Mouse (Mus musculus) limb, embryonic 14.5 days (tissue): ENCODE data around the gene Ost4. TPM values are rescaled to one million over a fixed set of nuclear protein-coding genes. Genes with fewer than 3 reads are reported as not detected.

ENCODE experiments used
- ATAC-seq: fragments of 200-750 bp; cut with Nextera tagmentation; 2 replicates; pipeline ENCODE4 v1.8.0; 2017; ENCODE audit warnings: low read depth, moderate number of reproducible peaks, moderate TSS enrichment; ENCODE audit not compliant: low FRiP score
- DNase-seq: peaks from one replicate; pipeline ENCODE4 v3.0.0-alpha.2; 2015; ENCODE audit warnings: low spot score
- H3K27ac ChIP-seq: fragments of 300-500 bp; sonication (generic); replicated peaks from 2 replicates; pipeline ENCODE4 v1.5.1; 2014; ENCODE audit warnings: low read depth, mild to moderate bottlenecking, low read length, moderate library complexity, mixed read lengths
- H3K27me3 ChIP-seq: fragments of 300-500 bp; sonication (generic); 2 replicates; pipeline ENCODE4 v1.6.1; 2014; ENCODE audit warnings: low read length, mixed read lengths; ENCODE audit not compliant: control insufficient read depth, insufficient read depth
- H3K36me3 ChIP-seq: fragments of 300-500 bp; sonication (generic); 2 replicates; pipeline ENCODE4 v1.6.1; 2014; ENCODE audit warnings: mild to moderate bottlenecking, low read length, moderate library complexity, mixed read lengths; ENCODE audit not compliant: control insufficient read depth, insufficient read depth
- H3K4me1 ChIP-seq: fragments of 300-500 bp; sonication (generic); 2 replicates; pipeline ENCODE4 v1.6.1; 2014; ENCODE audit warnings: antibody characterized with exemption, low read length, mixed read lengths; ENCODE audit not compliant: control insufficient read depth, insufficient read depth
- H3K4me2 ChIP-seq: fragments of 300-500 bp; sonication (generic); replicated peaks from 2 replicates; pipeline ENCODE4 v1.6.1; 2014; ENCODE audit warnings: low read depth, mild to moderate bottlenecking, low read length, moderate library complexity; ENCODE audit not compliant: severe bottlenecking
- H3K4me3 ChIP-seq: fragments of 300-500 bp; sonication (generic); replicated peaks from 2 replicates; pipeline ENCODE4 v1.5.1; 2014; ENCODE audit warnings: low read length
- H3K9ac ChIP-seq: fragments of 300-500 bp; sonication (generic); 2 replicates; pipeline ENCODE4 v1.6.1; 2014; ENCODE audit warnings: mild to moderate bottlenecking, low read depth, low read length, moderate library complexity; ENCODE audit not compliant: severe bottlenecking
- H3K9me3 ChIP-seq: fragments of 300-500 bp; sonication (generic); 2 replicates; pipeline ENCODE4 v1.6.1; 2016; ENCODE audit warnings: low read length; ENCODE audit not compliant: control insufficient read depth
- POLR2A ChIP-seq: fragments of 200-500 bp; IDR thresholded peaks from 2 replicates; pipeline ENCODE4 v1.8.0; 2012; ENCODE audit warnings: inconsistent platforms, mild to moderate bottlenecking, moderate library complexity, borderline replicate concordance; ENCODE audit not compliant: insufficient read depth, insufficient read length; ENCODE audit errors: extremely low read depth
- WGBS: fragments of 180-500 bp; shearing (Covaris S2); extraction: QIAGEN DNeasy Blood & Tissue Kit; methylation state at CpG from one replicate; pipeline ENCODE4 v1.1.7; 2014; 5-methylcytosine and 5-hydroxymethylcytosine counted together
- polyA plus RNA-seq, 2 experiments: library from polyadenylated mRNA; depleted of rRNA in 1 of 2; stranded (reverse) in 1 of 2; unstranded in 1 of 2; fragments of >200 nt; fragmentation: Nextera tagmentation in 1 of 2; extraction: Ambion mirVana in 1 of 2; gene quantifications; 2 replicates each; pipeline versions ENCODE4 v1.2.1 to v1.2.3; 2012 to 2014

Ost4 gene
- polyA plus RNA-seq, 2 experiments = 364 to 567 TPM

DNA sequence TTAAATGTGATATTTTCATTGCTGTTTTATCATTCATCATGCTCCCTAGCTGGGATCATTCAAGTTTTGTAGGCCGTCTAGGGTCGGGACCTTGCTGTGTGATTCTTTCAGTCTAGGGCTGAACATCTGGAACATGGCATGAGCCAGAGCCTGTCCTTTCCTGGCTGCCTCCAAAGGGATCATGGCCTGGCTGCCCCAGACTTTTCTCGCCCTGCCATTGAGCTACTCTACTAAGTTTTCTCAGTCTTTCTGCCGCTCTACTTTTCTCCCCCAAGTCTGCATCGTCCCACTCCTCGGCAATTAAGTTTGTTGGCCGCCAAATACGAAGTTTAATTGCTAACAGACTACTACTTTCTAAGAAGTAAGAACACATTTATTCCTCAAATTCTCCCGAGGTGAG is 38.6 kb downstream of the Ost4 start:
- Histone ChIP-seq H3K27ac (peak overlapping the region; percentile 79), H3K36me3 (peaks cover 40% of the 10 kb centered on the region), H3K9ac (peak overlapping the region; percentile 96), H3K4me1 (peaks cover 13% of the 10 kb centered on the region), H3K4me3 (peak overlapping the region; percentile 94), H3K4me2 (peak overlapping the region; percentile 80), H3K27me3 (no peaks in the 10 kb centered on the region), H3K9me3 (no peaks in the 10 kb centered on the region)
- WGBS = 5% methylated on average over 9 of the region's 9 CpGs
- no peak for TF ChIP-seq POLR2A
- DNase-seq (no peak), ATAC-seq (peak; percentile 39; the same call in 1 of the 2 replicates)

DNA sequence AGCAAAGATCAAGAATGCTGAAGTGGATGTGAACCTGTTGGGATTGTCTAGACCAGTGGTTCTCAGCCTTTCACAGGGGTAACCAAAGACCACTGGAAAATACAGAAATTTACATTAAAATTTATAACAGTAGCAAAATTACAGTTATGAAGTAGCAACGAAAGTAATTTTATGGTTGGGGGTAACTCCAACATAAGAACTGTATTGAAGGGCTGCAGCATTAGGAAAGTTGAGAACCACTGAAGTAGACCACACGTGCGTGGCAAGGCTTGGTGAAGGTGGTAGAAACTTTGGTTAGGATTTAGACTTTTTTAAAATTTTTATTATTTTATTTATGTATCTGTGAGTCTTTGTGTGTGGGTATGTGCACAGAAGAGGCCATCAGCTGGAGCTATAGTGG is 39.9 kb downstream of the Ost4 start, which contains the start of gene Tmem214:
Gene Tmem214, plus strand, starts transcription at position 301 of the 400 bp plus-strand sequence.
- H3K4me1 ChIP-seq = peaks cover 13% of the 10 kb centered on the region
- ATAC-seq (no peak), DNase-seq (no peak)
- H3K27ac ChIP-seq = peak within 1 kb of the TSS; percentile 79
- H3K4me2 ChIP-seq = peak within 1 kb of the TSS; percentile 80; the same call in 1 of the 2 replicates
- TF ChIP-seq POLR2A = no peak
- H3K36me3 ChIP-seq = peaks cover 37% of the 10 kb centered on the region
- WGBS = 93% methylated on average over 3 of the region's 3 CpGs
- H3K27me3 ChIP-seq = no peaks in the 10 kb centered on the region
- peak within 1 kb of the TSS; percentile 94; the same call in 1 of the 2 replicates for H3K4me3 ChIP-seq
- no peak within 1 kb of the TSS for H3K9ac ChIP-seq
- no peaks in the 10 kb centered on the region for H3K9me3 ChIP-seq

DNA sequence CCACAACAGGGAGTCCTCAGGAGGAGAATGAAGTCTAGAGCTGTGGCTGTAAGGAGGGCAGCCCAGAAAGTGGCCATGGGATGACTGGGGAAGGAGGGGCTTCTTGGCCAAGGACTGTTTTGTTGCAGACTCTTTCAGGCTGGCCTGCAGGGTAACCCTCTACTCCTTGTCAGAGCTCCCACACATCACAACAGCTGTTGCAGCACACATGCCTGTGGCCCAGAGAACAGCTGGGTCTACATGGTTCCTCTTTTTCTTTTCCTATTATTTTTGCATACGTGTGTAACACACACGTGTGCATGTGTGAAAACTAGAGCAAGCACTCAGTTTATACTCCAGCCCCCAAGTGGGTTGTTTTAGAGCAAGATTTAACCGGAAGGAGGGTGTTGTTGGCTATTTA is 40.7 kb downstream of the Ost4 start:
- 97% methylated on average over 3 of the region's 3 CpGs for WGBS
- Histone ChIP-seq H3K4me3 (no peak overlapping the region), H3K9ac (no peak overlapping the region), H3K27me3 (no peaks in the 10 kb centered on the region), H3K36me3 (peaks cover 30% of the 10 kb centered on the region), H3K27ac (no peak overlapping the region), H3K9me3 (no peaks in the 10 kb centered on the region), H3K4me1 (peaks cover 13% of the 10 kb centered on the region), H3K4me2 (no peak overlapping the region)
- ATAC-seq (no peak), DNase-seq (no peak)
- TF ChIP-seq POLR2A = no peak

DNA sequence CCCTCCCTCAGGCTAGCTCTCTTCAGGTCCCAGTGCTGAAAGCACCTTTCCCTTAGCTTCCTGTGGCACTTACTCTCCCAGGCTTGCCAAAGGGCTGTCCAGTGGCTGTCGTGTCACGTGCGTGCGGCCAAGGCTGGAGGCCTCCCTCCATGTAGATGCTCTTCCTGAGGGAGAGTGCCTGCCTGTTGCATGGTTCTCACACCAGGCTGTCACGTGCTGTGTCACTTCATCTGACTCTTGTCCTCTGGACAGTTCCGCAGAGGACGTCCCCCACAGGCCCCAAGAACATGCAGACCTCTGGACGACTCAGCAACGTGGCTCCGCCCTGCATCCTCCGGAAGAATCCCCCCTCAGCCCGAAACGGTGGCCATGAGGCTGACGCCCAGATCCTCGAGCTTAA is 43.3 kb downstream of the Ost4 start:
- Histone ChIP-seq H3K27me3 (no peaks in the 10 kb centered on the region), H3K9me3 (no peaks in the 10 kb centered on the region), H3K9ac (no peak overlapping the region), H3K36me3 (peaks cover 21% of the 10 kb centered on the region), H3K27ac (no peak overlapping the region), H3K4me3 (no peak overlapping the region), H3K4me1 (peaks cover 5% of the 10 kb centered on the region; the same call in 1 of the 2 replicates), H3K4me2 (no peak overlapping the region)
- no peak for ATAC-seq
- 36% methylated on average over 15 of the region's 15 CpGs for WGBS
- DNase-seq = no peak
- TF ChIP-seq POLR2A = no peak

DNA sequence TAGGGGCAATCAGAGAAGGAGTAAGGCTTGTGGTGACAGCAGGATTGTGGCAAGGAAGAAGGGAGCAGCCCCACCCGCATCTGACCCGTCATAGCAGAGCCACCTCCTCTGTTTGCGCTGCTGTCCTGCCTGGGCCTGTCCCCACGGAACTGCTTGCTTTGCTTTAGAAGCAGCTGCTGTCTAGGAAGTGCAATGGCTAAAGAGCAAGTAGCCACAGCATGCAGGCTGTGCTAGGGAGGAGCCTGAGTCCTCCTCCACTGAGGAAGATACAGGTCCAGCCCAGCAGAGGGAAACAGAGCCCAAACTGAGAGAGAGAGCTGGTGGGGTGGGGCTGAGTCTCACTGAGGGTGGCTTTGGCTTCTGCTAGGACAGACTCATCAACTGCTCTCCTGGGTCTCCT is 43.7 kb downstream of the Ost4 start:
- Histone ChIP-seq H3K9ac (no peak overlapping the region), H3K27ac (no peak overlapping the region), H3K27me3 (no peaks in the 10 kb centered on the region), H3K4me3 (no peak overlapping the region), H3K4me2 (no peak overlapping the region), H3K36me3 (peaks cover 21% of the 10 kb centered on the region), H3K4me1 (peaks cover 2% of the 10 kb centered on the region; the same call in 1 of the 2 replicates), H3K9me3 (no peaks in the 10 kb centered on the region)
- WGBS = 48% methylated on average over 4 of the region's 4 CpGs
- ATAC-seq = no peak
- TF ChIP-seq POLR2A = no peak
- DNase-seq = no peak

DNA sequence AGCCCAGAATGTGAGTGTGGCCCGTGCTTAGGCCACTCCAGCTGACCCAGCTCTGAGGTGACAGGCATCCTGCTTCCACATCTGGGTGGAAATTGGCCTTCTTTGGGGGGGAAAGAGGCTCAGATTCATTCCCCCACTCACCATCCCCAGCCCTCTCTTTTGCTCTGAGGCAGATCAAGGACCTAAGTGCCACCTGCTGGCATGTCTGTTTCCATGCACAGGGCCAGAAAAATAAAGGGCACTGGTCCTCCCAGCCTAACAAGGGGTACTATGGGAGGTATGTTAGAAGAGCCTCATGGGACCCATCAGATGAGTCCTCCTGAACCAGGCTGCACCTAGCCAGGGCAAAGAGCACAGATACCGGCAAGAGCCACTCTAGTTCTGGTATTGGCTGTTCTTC is 51.5 kb downstream of the Ost4 start:
- no peak for DNase-seq
- ATAC-seq = no peak
- Histone ChIP-seq H3K36me3 (no peaks in the 10 kb centered on the region), H3K9ac (no peak overlapping the region), H3K4me3 (no peak overlapping the region), H3K4me1 (no peaks in the 10 kb centered on the region), H3K9me3 (no peaks in the 10 kb centered on the region), H3K27me3 (no peaks in the 10 kb centered on the region), H3K4me2 (no peak overlapping the region), H3K27ac (no peak overlapping the region)
- no peak for TF ChIP-seq POLR2A
- WGBS = 88% methylated on average over 2 of the region's 2 CpGs

Other genes with a start within 250 kb of the Ost4 start
- gene Cenpa, start 241.0 kb downstream of the Ost4 start, polyA plus RNA-seq (2012; rRNA removed) = 206 and 228 TPM in 2 replicates
- 272 and 276 TPM in 2 replicates for gene Cenpa, start 241.0 kb downstream of the Ost4 start, polyA plus RNA-seq (2014; fragmentation: Nextera tagmentation; extraction: Ambion mirVana)
- gene Dpysl5, start 196.2 kb downstream of the Ost4 start, polyA plus RNA-seq (2012; rRNA removed) = 9.2 and 9.9 TPM in 2 replicates
- 4.6 and 5.8 TPM in 2 replicates for gene Dpysl5, start 196.2 kb downstream of the Ost4 start, polyA plus RNA-seq (2014; fragmentation: Nextera tagmentation; extraction: Ambion mirVana)
- 64.7 and 76.0 TPM in 2 replicates for gene Mapre3, start 93.1 kb downstream of the Ost4 start, polyA plus RNA-seq (2012; rRNA removed)
- gene Mapre3, start 93.1 kb downstream of the Ost4 start, polyA plus RNA-seq (2014; fragmentation: Nextera tagmentation; extraction: Ambion mirVana) = 28.2 and 30.0 TPM in 2 replicates
- gene Tmem214, start 39.8 kb downstream of the Ost4 start, polyA plus RNA-seq (2012; rRNA removed) = 115 and 152 TPM in 2 replicates
- gene Tmem214, start 39.8 kb downstream of the Ost4 start, polyA plus RNA-seq (2014; fragmentation: Nextera tagmentation; extraction: Ambion mirVana) = 80.7 and 81.8 TPM in 2 replicates
- gene Agbl5, start 19.1 kb downstream of the Ost4 start, polyA plus RNA-seq (2012; rRNA removed) = 61.9 and 78.3 TPM in 2 replicates
- 27.7 and 32.2 TPM in 2 replicates for gene Agbl5, start 19.1 kb downstream of the Ost4 start, polyA plus RNA-seq (2014; fragmentation: Nextera tagmentation; extraction: Ambion mirVana)
- gene Emilin1, start 5.6 kb upstream of the Ost4 start, polyA plus RNA-seq (2012; rRNA removed) = 222 and 268 TPM in 2 replicates
- 191 and 204 TPM in 2 replicates for gene Emilin1, start 5.6 kb upstream of the Ost4 start, polyA plus RNA-seq (2014; fragmentation: Nextera tagmentation; extraction: Ambion mirVana)
- gene Khk, start 13.6 kb upstream of the Ost4 start, polyA plus RNA-seq (2012; rRNA removed) = 29.5 and 37.8 TPM in 2 replicates
- 29.7 and 31.3 TPM in 2 replicates for gene Khk, start 13.6 kb upstream of the Ost4 start, polyA plus RNA-seq (2014; fragmentation: Nextera tagmentation; extraction: Ambion mirVana)
- gene Cgref1, start 37.8 kb upstream of the Ost4 start, polyA plus RNA-seq (2012; rRNA removed) = 19.8 and 21.5 TPM in 2 replicates
- 15.1 and 20.9 TPM in 2 replicates for gene Cgref1, start 37.8 kb upstream of the Ost4 start, polyA plus RNA-seq (2014; fragmentation: Nextera tagmentation; extraction: Ambion mirVana)
- 259 and 349 TPM in 2 replicates for gene Preb, start 52.6 kb upstream of the Ost4 start, polyA plus RNA-seq (2012; rRNA removed)
- 91.1 and 98.9 TPM in 2 replicates for gene Preb, start 52.6 kb upstream of the Ost4 start, polyA plus RNA-seq (2014; fragmentation: Nextera tagmentation; extraction: Ambion mirVana)
- gene Tcf23, start 60.9 kb upstream of the Ost4 start, polyA plus RNA-seq (2012; rRNA removed) = 0.05 TPM in 1 of 2 replicates, not detected in the other
- gene Tcf23, start 60.9 kb upstream of the Ost4 start, polyA plus RNA-seq (2014; fragmentation: Nextera tagmentation; extraction: Ambion mirVana) = not detected in 2 replicates
- 134 and 151 TPM in 2 replicates for gene Atraid, start 140.5 kb upstream of the Ost4 start, polyA plus RNA-seq (2012; rRNA removed)
- gene Atraid, start 140.5 kb upstream of the Ost4 start, polyA plus RNA-seq (2014; fragmentation: Nextera tagmentation; extraction: Ambion mirVana) = 190 and 200 TPM in 2 replicates
- 25.3 and 33.9 TPM in 2 replicates for gene Slc5a6, start 141.1 kb upstream of the Ost4 start, polyA plus RNA-seq (2012; rRNA removed)
- 11.0 and 11.4 TPM in 2 replicates for gene Slc5a6, start 141.1 kb upstream of the Ost4 start, polyA plus RNA-seq (2014; fragmentation: Nextera tagmentation; extraction: Ambion mirVana)
- 49.1 and 62.5 TPM in 2 replicates for gene Cad, start 147.0 kb upstream of the Ost4 start, polyA plus RNA-seq (2012; rRNA removed)
- 28.3 and 29.4 TPM in 2 replicates for gene Cad, start 147.0 kb upstream of the Ost4 start, polyA plus RNA-seq (2014; fragmentation: Nextera tagmentation; extraction: Ambion mirVana)
- gene Dnajc5g, start 198.5 kb upstream of the Ost4 start, polyA plus RNA-seq (2012; rRNA removed) = not detected in 2 replicates
- not detected in 2 replicates for gene Dnajc5g, start 198.5 kb upstream of the Ost4 start, polyA plus RNA-seq (2014; fragmentation: Nextera tagmentation; extraction: Ambion mirVana)
- gene Slc30a3, start 200.4 kb upstream of the Ost4 start, polyA plus RNA-seq (2012; rRNA removed) = 0.82 and 0.86 TPM in 2 replicates
- 0.53 and 0.91 TPM in 2 replicates for gene Slc30a3, start 200.4 kb upstream of the Ost4 start, polyA plus RNA-seq (2014; fragmentation: Nextera tagmentation; extraction: Ambion mirVana)
- 8.1 and 8.7 TPM in 2 replicates for gene Trim54, start 208.9 kb upstream of the Ost4 start, polyA plus RNA-seq (2012; rRNA removed)
- 4.9 and 6.2 TPM in 2 replicates for gene Trim54, start 208.9 kb upstream of the Ost4 start, polyA plus RNA-seq (2014; fragmentation: Nextera tagmentation; extraction: Ambion mirVana)
- 0.16 TPM in 1 of 2 replicates, not detected in the other for gene Ucn, start 231.0 kb upstream of the Ost4 start, polyA plus RNA-seq (2012; rRNA removed)
- gene Ucn, start 231.0 kb upstream of the Ost4 start, polyA plus RNA-seq (2014; fragmentation: Nextera tagmentation; extraction: Ambion mirVana) = 0.46 TPM in 1 of 2 replicates, not detected in the other
- 78.5 and 103 TPM in 2 replicates for gene Mpv17, start 246.5 kb upstream of the Ost4 start, polyA plus RNA-seq (2012; rRNA removed)
- gene Mpv17, start 246.5 kb upstream of the Ost4 start, polyA plus RNA-seq (2014; fragmentation: Nextera tagmentation; extraction: Ambion mirVana) = 49.4 and 61.8 TPM in 2 replicates